Mouse (Mus musculus) limb, embryonic 11.5 days (tissue): ENCODE data around the gene Alx3. TPM values are rescaled to one million over a fixed set of nuclear protein-coding genes. Genes with fewer than 3 reads are reported as not detected.
A peak's percentile ranks its signal among the peaks of the same experiment; 100 is the strongest.

Experiments
- ATAC-seq: fragments of 200-750 bp; cut with Nextera tagmentation; 2 replicates; pipeline ENCODE4 v1.8.0; 2017; ENCODE audit warnings: low read depth; ENCODE audit not compliant: insufficient number of reproducible peaks, low FRiP score, low TSS enrichment
- DNase-seq: peaks from one replicate; pipeline ENCODE4 v3.0.0-alpha.2; 2015; ENCODE audit warnings: low spot score
- H3K27ac ChIP-seq: fragments of 300-500 bp; sonication (generic); replicated peaks from 2 replicates; pipeline ENCODE4 v1.5.1; 2014; ENCODE audit warnings: low read depth, mild to moderate bottlenecking, low read length
- H3K27me3 ChIP-seq: fragments of 300-500 bp; sonication (generic); 2 replicates; pipeline ENCODE4 v1.6.1; 2014; ENCODE audit warnings: mild to moderate bottlenecking, low read length, mixed read lengths; ENCODE audit not compliant: control insufficient read depth, insufficient read depth
- H3K36me3 ChIP-seq: fragments of 300-500 bp; sonication (generic); 2 replicates; pipeline ENCODE4 v1.6.1; 2014; ENCODE audit warnings: mild to moderate bottlenecking, low read length, moderate library complexity, mixed read lengths; ENCODE audit not compliant: control insufficient read depth, insufficient read depth
- H3K4me1 ChIP-seq: fragments of 300-500 bp; sonication (generic); 2 replicates; pipeline ENCODE4 v1.6.1; 2014; ENCODE audit warnings: low read length, mixed read lengths; ENCODE audit not compliant: control insufficient read depth, insufficient read depth
- H3K4me2 ChIP-seq: fragments of 300-500 bp; sonication (generic); 2 replicates; pipeline ENCODE4 v1.6.1; 2014; ENCODE audit warnings: low read depth, mild to moderate bottlenecking, moderate library complexity; ENCODE audit not compliant: severe bottlenecking
- H3K4me3 ChIP-seq: fragments of 300-500 bp; sonication (generic); 2 replicates; pipeline ENCODE4 v1.5.1; 2014; ENCODE audit warnings: low read depth, low read length
- H3K9ac ChIP-seq: fragments of 300-500 bp; sonication (generic); 2 replicates; pipeline ENCODE4 v1.6.1; 2014; ENCODE audit warnings: mild to moderate bottlenecking, low read length
- H3K9me3 ChIP-seq: fragments of 300-500 bp; sonication (generic); 2 replicates; pipeline ENCODE4 v1.6.1; 2016; ENCODE audit warnings: low read length; ENCODE audit not compliant: control insufficient read depth
- WGBS: fragments of 180-500 bp; shearing (Covaris S2); extraction: QIAGEN DNeasy Blood & Tissue Kit; methylation state at CpG from one replicate; pipeline ENCODE4 v1.1.7; 2014; 5-methylcytosine and 5-hydroxymethylcytosine counted together
- polyA plus RNA-seq: library from polyadenylated mRNA; unstranded; fragments of >200 nt; fragmentation: Nextera tagmentation; extraction: Ambion mirVana; gene quantifications from 2 replicates; pipeline ENCODE4 v1.2.1, GENCODE M21; 2014

Gene Alx3
- polyA plus RNA-seq, 1 experiment from 2014 or later, result 20.2 TPM

DNA sequence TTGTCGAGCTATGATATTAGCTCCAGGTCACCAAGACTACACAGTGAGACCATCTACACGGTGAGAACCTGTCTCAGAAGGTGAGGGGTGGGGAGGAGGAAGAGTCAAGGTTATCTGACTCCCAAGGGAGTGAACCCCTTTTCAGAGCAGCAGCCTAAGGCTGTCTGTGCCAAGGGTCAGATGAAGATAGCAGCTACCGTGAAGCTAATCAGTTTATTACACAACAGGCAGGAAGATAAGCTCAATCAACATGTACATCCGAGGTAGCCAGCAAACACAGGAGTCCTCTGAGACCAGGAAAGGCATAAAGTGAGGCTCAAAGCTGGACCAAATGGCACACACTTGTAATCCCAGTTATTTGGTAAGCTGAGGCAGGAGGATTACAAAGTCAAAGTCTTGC, 14.0 kb downstream of the Alx3 start:
- ATAC-seq, result no peak
- WGBS, result 66% methylated on average over 4 of the region's 4 CpGs

GRCm38 (mm10) chr3:107609376-107609775, 14.5 kb downstream of the Alx3 start:
- ATAC-seq (no peak), DNase-seq (no peak)
- no peak overlapping the region for H3K4me2 ChIP-seq
- no peaks in the 10 kb centered on the region for H3K9me3 ChIP-seq
- 63% methylated on average over 3 of the region's 3 CpGs for WGBS
- no peaks in the 10 kb centered on the region for H3K27me3 ChIP-seq
- peaks cover 16% of the 10 kb centered on the region; the same call in 1 of the 2 replicates for H3K36me3 ChIP-seq
- H3K4me1 ChIP-seq, result no peaks in the 10 kb centered on the region
- H3K4me3 ChIP-seq, result no peak overlapping the region
- H3K9ac ChIP-seq, result no peak overlapping the region
- no peak overlapping the region for H3K27ac ChIP-seq

More for the DNA sequence above, 14.0 kb downstream of the Alx3 start:
- no peaks in the 10 kb centered on the region for H3K9me3 ChIP-seq
- no peak overlapping the region for H3K27ac ChIP-seq
- no peak overlapping the region for H3K4me2 ChIP-seq
- H3K27me3 ChIP-seq, result no peaks in the 10 kb centered on the region
- no peak overlapping the region for H3K9ac ChIP-seq
- H3K4me1 ChIP-seq, result no peaks in the 10 kb centered on the region
- H3K4me3 ChIP-seq, result no peak overlapping the region
- no peak for DNase-seq
- H3K36me3 ChIP-seq, result peaks cover 15% of the 10 kb centered on the region; the same call in 1 of the 2 replicates

- Histone ChIP-seq H3K27ac (no peak overlapping the region), H3K4me3 (no peak overlapping the region), H3K4me2 (no peak overlapping the region), H3K27me3 (no peaks in the 10 kb centered on the region), H3K36me3 (peaks cover 16% of the 10 kb centered on the region), H3K9ac (no peak overlapping the region), H3K4me1 (no peaks in the 10 kb centered on the region), H3K9me3 (no peaks in the 10 kb centered on the region)
- ATAC-seq, result no peak
- 48% methylated on average over 4 of the region's 4 CpGs for WGBS
- DNase-seq, result no peak
These were observed 16.6 kb downstream of the Alx3 start for GRCm38 (mm10) chr3:107611394-107611793.

GRCm38 (mm10) chr3:107612902-107613525, 18.2 kb downstream of the Alx3 start:
- Histone ChIP-seq H3K4me1 (no peaks in the 10 kb centered on the region), H3K9ac (no peak overlapping the region), H3K27ac (no peak overlapping the region), H3K4me2 (no peak overlapping the region), H3K36me3 (peaks cover 23% of the 10 kb centered on the region), H3K4me3 (no peak overlapping the region), H3K27me3 (no peaks in the 10 kb centered on the region), H3K9me3 (no peaks in the 10 kb centered on the region)
- no peak for ATAC-seq
- WGBS, result 89% methylated on average over 11 of the region's 11 CpGs
- DNase-seq, result peak; percentile 86

GRCm38 (mm10) chr3:107617800-107618199, 23.0 kb downstream of the Alx3 start:
- ATAC-seq, result no peak
- no peak overlapping the region for H3K4me2 ChIP-seq
- H3K9ac ChIP-seq, result no peak overlapping the region
- peaks cover 29% of the 10 kb centered on the region for H3K36me3 ChIP-seq
- no peaks in the 10 kb centered on the region for H3K9me3 ChIP-seq
- no peak for DNase-seq
- no peak overlapping the region for H3K4me3 ChIP-seq
- H3K27ac ChIP-seq, result no peak overlapping the region
- no peaks in the 10 kb centered on the region for H3K27me3 ChIP-seq
- 96% methylated on average over 3 of the region's 3 CpGs for WGBS
- H3K4me1 ChIP-seq, result no peaks in the 10 kb centered on the region

GRCm38 (mm10) chr3:107619911-107620310, 25.1 kb downstream of the Alx3 start:
- peaks cover 29% of the 10 kb centered on the region for H3K36me3 ChIP-seq
- no peak overlapping the region for H3K9ac ChIP-seq
- no peaks in the 10 kb centered on the region for H3K4me1 ChIP-seq
- WGBS, result 94% methylated on average over 6 of the region's 6 CpGs
- DNase-seq (no peak), ATAC-seq (no peak)
- no peak overlapping the region for H3K4me2 ChIP-seq
- H3K9me3 ChIP-seq, result no peaks in the 10 kb centered on the region
- H3K4me3 ChIP-seq, result no peak overlapping the region
- H3K27ac ChIP-seq, result no peak overlapping the region
- no peaks in the 10 kb centered on the region for H3K27me3 ChIP-seq

- no peak overlapping the region for H3K27ac ChIP-seq
- H3K9me3 ChIP-seq, result no peaks in the 10 kb centered on the region
- 92% methylated on average over 21 of the region's 21 CpGs for WGBS
- H3K27me3 ChIP-seq, result no peaks in the 10 kb centered on the region
- ATAC-seq (no peak), DNase-seq (no peak)
- no peaks in the 10 kb centered on the region for H3K4me1 ChIP-seq
- peaks cover 35% of the 10 kb centered on the region for H3K36me3 ChIP-seq
- no peak overlapping the region for H3K4me3 ChIP-seq
- no peak overlapping the region for H3K4me2 ChIP-seq
- H3K9ac ChIP-seq, result no peak overlapping the region
These were observed 26.6 kb downstream of the Alx3 start for GRCm38 (mm10) chr3:107621286-107622075.

DNA sequence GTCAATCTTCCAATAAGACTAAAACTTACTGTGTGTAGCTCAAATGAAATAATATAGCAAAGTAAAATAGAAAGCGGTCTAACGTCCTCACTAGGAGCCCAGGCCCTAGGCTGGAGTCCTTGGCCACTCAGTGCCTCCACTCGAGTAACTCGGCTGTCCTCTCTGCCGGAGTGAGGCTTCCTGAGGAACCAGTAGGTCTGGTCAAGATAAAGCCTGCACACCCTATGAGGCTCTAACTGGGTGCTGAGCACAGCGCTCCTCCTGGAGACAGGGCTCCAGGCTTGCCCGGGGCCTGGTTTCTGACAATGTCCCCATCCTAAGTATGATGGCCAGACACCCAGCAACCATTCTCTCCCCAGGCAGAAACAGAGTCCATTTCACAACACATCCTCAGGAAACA, 27.7 kb downstream of the Alx3 start:
- H3K36me3 ChIP-seq, result peaks cover 35% of the 10 kb centered on the region
- no peak for ATAC-seq
- no peaks in the 10 kb centered on the region for H3K9me3 ChIP-seq
- no peak overlapping the region for H3K4me2 ChIP-seq
- DNase-seq, result no peak
- no peak overlapping the region for H3K27ac ChIP-seq
- no peaks in the 10 kb centered on the region for H3K27me3 ChIP-seq
- H3K4me1 ChIP-seq, result no peaks in the 10 kb centered on the region
- WGBS, result 94% methylated on average over 7 of the region's 7 CpGs
- no peak overlapping the region for H3K9ac ChIP-seq
- no peak overlapping the region for H3K4me3 ChIP-seq
